Mouse (Mus musculus): ENCODE measurements around the gene BC048403. TPM values are rescaled to one million over a fixed set of nuclear protein-coding genes. Genes with fewer than 3 reads are reported as not detected.

Gene BC048403
- 1 to 10 TPM; 1.4 to 1.8 TPM for total RNA-seq (2021)
- long read RNA-seq, experiment 1, partial matches to known transcripts = 0 of 4 reads
- long read RNA-seq, experiment 1, other reads (novel, unspliced or antisense) = 1 of 4 reads
- long read RNA-seq, experiment 2, partial matches to known transcripts = 0 of 3 reads
- long read RNA-seq, experiment 2, other reads (novel, unspliced or antisense) = 1 of 3 reads

DNA sequence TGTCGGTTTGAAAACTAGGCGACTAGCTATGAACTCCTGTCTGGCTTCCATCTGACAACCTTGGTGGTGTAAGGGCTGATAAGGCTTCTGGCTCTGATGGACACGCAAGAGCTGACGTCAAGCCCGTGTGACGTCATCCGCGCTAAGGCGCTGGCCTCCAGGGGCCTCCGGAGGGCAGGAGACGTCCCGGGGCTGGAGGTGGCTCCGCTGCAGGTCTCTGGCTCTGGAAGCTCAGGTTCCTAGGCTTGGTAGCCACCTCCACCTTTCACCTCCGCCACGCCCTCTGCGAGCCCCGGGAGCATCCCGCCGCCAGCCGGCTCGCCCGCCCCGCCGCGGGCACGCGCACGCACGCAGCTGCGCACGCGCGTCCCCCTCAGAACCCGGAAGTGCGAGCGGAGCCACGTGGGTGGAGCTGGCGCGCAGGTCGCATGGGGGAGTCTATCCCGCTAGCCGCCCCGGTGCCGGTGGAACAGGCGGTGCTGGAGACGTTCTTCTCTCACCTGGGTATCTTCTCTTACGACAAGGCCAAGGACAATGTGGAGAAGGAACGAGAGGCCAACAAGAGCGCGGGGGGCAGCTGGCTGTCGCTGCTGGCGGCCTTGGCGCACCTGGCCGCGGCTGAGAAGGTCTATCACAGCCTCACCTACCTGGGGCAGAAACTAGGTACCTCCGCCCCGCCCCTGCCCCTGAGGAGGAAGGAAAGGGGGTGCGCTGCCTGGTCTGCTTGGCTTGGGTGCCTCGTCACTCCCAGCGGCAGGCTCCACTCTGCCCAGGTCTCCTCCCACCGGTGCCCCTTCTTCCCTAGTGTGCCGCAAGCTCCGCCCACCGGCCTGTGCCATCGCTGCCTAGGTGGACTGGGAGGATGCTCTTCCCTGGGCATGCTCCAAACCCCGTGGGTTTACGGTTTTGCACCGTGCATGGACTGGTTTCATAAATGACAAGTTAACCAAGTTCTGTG is at the start of gene BC048403:
Gene BC048403, plus strand, starts transcription at position 390 of the 958 bp plus-strand sequence.
- peak; percentile 82 for DNase-seq (ENCODE audit: low spot score)

DNA sequence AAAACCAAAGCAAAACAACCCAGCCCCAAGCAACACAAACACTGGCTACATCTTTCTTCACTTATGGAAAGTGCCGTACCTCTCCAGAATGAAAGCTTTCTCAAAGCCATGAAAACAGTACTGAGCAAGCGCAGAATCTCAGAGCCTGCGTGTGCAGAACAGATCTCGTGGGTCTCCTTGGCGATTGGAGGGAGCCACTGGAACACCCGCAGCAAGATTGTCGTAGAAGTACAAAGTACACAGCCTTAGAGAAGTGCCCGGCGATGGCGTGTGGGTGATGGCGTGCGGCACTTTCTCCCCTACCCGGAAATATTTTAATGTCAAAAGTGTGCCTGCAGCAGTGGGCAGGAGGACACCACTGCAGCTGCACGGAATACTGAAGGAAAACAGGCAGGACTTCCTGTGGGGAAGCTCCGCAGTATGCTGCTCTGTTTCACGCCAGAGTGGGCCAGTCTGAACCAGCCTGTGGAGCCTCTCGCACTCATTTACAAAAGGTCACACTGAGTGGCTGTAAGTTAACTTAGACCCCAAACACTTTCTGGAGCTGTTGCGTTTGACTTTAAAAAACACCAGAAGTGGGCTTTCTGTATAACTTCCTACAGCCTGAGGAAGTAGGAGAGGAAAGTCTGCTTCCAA is 46.7 kb upstream of the BC048403 start:
- DNase-seq (ENCODE audit: low spot score) = no peak

DNA sequence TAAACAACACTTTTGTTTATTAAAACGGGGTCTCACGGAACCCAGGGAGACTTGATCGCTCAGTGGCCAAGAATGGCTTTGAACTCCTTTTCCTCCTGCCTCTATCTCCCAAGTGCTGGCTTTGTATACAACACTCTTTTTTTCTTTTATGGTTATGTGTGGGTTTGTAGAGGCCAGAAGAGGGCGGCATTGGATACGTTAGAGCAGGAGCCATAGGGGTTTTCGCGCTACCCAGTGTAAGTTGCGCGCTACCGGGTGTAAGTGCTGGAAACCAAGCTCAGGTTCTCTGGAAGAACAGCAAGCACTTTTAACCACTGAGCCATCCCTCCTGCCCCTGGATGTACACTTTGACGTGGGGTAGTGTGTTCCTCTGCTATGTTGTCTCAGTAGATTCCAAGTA is 45.2 kb upstream of the BC048403 start:
- DNase-seq (ENCODE audit: low spot score) = no peak

DNA sequence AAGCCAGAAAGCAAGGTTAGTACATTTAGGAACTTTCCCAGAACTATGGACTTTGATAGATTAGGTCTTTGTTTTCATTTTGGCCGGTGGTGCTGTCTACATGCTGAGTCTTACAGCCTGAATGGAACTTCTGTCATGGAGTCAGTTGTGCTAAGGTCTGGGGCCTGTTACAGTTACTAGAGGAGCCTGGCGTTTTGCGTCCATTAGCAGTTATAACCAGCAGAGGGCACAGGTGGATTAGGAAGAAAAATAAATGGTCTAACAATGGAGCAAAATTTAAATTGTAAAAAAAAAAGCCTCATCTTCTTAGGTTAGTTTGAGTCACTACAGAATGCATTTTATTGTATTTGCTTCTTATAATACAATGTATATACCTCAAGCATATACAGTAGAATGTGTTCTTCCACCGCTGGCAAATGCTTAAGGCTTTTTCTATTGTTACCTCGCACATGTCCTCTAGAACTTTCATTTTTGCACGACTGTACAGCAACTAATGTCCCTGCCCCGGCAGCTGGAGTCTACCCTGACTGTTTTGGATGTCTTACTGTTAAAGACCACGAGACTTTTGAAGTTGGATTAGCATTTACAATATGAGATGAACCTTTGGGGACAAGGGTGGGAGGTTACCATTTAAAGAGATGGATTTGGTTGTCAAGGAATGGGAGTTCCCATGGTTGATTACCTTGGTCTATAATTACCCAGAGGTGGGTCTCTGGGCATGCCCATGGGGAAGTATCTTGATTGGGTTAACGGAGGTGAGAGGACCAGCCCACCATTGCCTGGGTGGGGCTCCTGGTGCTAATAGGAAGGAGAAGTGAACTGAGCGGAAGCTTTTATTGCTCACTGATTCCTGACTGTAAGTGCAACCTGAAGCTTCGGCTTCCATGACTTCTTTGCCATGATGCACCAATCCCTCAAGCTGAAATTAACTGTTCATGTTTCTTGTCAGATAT is 38.2 kb upstream of the BC048403 start:
- DNase-seq (ENCODE audit: low spot score) = peak; percentile 48

DNA sequence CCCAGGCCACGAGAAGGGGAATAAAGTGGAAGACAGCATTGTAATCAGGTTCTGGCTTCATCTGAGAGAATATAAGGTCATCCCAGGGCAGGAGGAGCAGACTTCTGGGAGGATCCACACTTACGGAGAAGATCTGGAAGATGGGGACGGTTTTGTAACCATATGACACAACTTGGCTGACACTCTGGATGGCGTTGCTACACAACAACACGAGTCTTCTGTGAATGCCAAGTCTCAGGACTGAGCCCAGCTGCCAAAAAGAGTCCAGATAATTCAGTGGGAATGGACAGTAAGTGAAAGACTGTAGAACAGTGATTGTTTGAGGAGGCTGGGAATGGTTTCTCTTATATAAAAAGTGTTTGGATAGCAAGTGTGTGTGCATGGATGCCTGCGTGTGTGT is 36.1 kb upstream of the BC048403 start:
- DNase-seq (ENCODE audit: low spot score) = peak; percentile 85

DNA sequence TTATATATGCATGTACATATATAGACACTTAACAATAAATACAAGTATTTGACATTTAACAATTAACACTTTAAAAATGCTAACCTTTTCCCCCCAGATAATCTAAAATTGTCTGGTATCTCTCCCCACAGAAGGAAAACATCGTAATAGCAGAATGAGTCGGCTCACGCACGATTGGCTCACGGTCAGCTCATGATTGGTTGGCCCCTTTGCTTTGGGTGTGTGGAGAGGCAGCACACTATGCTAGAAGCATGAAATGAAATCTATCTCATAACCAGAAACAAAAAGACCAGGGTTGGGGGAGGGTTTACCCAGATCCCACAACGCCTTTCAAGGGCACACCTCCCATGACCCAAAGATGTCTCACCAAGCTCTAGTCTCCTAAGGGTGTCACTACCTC is 34.9 kb upstream of the BC048403 start:
- peak; percentile 20 for DNase-seq (ENCODE audit: low spot score)

DNA sequence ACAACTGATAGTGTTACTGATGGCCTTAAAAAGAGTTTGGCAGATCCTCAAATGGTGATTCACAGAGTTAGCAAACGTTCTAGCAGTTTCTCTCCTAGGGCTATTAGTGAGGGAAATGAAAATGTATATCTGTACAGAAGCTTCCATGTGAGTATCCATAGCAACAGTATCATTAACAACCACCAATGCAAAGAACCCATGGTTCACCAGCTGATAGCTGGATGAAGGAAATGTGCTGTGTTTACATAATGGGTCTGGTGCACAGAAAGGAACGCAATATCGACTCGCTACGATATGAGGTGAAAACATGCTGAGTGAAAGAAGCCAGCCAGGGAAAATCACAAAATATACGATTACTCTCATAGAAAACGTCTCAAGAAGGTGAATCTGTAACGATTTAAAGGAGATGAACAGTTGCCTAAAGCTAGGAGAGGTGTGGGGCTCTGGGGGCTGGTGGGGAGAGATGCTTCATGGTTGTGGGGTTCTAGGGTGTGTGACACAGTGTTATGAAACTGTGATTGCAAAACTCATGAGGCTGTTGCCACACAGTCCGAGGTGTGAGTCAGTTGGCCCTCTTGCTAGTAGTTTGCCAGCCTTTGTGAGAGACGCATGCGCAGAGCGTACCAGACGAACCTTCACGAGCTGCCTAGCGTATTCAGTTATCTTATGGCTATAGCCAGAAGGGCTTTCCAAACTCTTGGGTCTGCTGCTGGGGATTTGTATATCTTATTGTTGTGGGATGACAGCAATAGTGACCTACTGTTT is 34.2 kb upstream of the BC048403 start:
- peak; percentile 42 for DNase-seq (ENCODE audit: low spot score)

DNA sequence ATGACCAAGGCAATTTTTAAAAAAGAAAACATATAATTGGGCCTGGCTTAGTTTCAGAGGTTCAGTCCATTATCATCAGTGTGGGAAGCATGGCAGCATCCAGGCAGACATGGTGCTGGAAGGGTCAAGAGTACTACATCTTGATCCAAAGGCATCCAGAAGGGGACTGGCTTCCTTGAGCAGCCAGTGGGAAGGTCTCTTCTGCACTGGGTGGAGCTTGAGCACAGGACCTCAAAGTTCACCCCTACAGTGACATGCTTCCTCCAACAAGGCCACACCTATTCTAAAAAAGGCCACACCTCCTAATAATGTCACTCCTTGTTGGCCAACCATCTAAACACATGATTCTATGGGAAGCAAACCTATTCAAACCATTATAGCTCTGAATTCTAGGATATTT is 22.9 kb upstream of the BC048403 start:
- no peak for DNase-seq (ENCODE audit: low spot score)

DNA sequence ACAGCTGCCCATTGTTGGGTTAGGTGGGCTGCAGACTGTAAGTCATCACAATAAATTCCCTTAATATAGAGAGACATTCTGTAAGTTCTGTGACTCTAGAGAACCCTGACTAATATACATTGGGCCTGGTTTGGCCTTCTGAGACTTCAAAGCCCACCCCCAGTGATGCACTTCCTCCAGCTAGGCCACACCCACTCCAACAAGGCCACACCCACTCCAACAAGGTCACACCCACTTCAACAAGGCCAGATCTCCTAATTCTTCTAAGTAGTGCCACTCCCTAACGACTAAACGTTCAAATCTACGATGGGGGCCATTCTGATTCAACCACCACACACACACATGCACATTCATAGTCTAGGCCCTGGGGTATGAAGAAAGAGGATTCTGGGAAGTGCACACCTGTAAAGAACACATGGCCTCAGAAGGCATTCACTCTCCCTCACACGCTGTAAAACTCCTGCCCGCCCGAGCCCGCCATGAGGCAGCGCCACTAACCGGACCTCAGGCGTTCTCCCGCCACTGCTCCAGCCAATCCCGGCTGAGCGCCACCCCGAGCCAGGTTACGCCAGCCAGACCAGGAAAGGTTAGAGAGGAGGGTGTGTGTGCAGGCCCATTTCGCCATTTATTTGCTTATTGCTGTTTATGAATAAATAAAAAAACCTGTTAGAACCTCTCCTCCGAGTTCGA is 20.7 kb upstream of the BC048403 start:
- DNase-seq (ENCODE audit: low spot score) = no peak

DNA sequence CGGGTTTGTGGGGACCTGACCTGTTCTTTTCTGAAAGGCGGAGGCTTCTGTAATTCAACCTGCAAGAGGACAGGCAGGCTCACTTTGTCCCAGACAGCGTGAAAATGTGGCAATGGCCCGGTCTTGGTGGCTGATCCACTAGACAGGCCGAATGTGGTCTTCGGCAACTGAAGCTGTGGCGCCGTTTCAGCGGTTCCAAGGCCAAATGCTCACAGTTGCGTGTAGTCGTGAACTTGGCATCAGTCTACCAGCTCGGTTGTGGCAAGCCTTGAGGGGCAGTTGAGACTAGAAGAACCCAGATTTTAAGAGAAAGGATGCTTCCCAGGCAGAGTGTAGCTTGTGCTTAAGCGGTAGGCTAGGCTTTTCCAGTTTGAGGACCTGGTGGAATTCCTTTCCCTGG is 19.0 kb upstream of the BC048403 start:
- no peak for DNase-seq (ENCODE audit: low spot score)

DNA sequence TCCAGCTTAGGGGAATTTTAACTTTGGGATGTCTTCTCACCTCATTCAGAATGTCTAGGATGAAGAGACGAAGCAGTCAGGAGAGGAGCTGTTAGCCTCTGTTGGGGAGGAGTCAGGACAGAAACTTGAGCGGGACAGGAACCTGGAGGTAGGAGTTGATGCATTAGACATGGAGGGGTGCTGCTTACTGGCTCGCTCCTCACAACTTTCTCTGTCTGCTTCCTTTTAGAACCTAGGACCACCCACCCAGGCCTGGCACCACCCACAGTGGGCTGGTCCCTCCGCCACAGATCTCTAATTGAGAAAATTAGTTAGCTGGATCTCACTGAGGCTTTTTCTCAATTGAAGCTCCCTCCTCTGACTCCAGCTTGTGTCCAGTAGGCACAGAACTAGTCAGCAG is 13.2 kb upstream of the BC048403 start:
- DNase-seq (ENCODE audit: low spot score) = no peak

DNA sequence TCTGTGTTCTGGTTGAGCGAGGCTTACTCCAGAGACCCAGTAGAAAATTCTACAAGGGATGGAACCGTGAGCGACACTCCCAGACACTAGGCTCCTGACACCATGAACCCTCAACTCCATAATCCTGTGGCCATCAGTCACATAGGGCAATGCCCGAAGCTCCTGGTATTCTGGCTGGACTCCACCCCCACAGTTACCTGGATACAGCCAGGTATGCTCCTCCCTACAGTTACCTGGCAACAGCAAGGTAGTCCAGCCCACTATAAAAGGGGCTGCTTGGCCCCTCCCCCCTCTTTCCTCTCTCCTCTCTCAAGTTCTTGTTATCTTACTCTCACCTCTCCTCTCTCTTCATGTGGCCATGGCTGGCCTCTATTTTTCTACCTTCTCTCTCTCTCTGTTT is 12.6 kb upstream of the BC048403 start:
- DNase-seq (ENCODE audit: low spot score) = no peak

DNA sequence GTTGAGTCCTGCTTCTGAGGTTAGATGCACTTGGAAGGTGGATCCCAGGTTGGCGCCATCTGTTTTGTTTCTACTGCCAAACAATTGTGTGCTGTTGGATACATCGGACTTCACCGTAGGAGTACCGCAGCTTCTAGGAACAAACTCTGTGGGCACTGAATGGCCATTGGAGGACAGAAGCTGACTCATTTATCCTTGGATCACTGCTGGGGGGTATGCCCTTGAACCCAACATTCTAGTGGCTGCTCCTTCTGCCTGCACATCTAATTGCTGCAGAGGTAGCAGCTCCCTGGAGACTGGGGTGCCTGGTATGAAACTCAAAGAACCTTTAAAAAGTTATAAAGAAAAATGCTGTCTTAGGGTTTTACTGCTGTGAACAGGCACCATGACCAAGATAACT is 11.5 kb upstream of the BC048403 start:
- no peak for DNase-seq (ENCODE audit: low spot score)

DNA sequence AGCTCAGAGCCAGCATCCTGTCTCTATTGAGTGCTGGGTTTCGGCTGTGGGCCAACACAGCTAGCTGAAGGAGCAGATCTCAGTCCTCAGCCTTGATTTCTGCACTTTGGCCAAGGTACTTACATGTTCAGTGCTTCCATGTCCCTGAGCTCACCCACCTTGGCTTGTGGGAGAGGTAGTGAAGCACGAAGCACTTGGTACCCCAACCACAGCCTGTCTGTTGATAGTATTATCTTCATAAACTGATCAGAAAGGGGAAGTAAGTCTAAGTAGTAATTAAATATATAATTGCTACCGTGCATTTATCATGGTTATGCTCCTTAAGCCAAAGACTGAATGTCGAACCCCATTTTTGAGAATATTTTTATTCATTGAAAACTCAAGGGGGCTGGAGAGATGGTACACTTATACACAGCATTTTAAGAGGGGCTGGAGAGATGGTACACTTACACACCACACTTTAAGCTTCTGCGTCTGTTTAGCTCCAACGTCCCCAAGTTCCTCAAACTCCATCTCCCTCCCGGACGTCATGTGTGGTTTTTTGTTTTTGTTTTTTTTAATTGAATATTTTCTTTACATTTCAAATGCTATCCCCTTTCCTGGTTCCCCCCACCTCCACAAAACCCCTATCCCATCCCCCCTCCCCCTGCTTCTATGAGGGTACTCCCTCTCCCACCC is 8.6 kb upstream of the BC048403 start:
- DNase-seq (ENCODE audit: low spot score) = no peak

DNA sequence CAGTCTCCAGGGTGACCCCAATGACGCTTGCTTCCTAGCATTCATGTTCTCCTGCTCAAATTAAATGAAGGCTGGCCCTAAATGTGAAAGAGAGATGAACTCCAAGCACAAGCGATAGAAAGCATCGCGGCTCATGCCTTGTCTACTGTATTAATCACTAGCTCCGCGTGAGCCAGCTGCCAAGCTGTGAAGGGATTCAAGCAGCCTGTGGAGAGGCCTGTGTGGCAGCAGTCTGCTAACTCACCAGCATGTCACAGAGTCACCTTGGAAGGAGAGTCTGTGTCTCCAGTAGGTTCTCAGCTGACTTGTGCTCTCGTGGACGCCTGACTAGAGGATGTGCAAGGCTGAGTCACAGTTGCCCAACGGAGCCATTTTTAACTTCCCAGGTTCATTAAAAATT is 7.2 kb upstream of the BC048403 start:
- DNase-seq (ENCODE audit: low spot score) = no peak

DNA sequence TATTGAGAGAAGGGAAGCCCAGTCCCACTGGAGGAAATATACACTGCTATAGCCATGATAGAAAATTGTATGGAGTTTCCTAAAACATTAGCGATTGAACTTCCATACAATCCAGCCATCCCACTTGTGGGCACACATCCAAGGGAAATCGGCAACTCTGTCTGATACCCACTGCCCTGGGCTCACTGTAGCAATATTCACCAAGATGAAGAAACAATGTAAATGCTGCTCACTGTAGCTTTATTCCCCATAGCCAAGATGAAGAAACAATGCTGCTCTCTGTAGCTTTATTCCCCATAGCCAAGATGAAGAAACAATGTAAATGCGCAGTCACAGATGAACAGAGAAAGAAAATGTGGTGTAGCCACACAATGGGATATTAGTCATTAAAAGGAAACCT is 2.5 kb upstream of the BC048403 start:
- DNase-seq (ENCODE audit: low spot score) = no peak

DNA sequence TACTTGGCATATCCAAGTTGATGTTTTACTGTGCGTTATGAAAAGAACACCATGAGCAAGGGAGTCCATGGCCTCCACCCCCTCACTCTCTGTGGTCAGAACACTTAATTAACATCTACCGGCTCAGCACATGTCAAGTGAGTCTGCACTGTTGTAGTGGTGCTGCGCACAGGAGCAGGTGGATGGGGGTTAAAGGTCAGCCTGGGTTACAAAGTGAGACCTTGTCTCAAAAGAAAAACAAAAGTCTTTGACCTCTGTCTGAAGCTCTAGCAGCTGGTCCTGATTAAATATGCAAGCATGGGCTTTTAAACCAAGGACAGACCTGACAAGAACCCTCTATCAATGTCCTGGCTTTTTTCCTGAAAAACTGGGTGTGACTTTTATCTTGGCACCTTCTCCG is 2.6 kb downstream of the BC048403 start:
- DNase-seq (ENCODE audit: low spot score) = no peak

DNA sequence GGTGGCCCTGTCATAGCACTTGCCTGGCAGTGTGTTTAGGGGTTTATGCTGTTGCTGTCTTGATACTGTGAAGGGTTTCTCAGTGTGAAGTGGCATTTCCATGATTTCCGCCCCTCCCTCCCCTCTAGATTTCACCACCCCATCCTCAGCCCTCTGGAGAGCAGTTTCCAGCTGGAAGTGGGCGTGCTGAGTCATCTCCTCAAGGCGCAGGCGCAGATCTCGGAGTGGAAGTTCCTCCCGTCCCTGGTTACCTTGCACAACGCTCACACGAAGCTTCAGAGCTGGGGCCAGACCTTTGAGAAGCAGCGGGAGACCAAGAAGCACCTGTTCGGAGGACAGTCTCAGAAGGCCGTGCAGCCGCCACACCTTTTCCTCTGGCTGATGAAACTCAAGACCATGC is 10.4 kb downstream of the BC048403 start:
- DNase-seq (ENCODE audit: low spot score) = peak; percentile 9

DNA sequence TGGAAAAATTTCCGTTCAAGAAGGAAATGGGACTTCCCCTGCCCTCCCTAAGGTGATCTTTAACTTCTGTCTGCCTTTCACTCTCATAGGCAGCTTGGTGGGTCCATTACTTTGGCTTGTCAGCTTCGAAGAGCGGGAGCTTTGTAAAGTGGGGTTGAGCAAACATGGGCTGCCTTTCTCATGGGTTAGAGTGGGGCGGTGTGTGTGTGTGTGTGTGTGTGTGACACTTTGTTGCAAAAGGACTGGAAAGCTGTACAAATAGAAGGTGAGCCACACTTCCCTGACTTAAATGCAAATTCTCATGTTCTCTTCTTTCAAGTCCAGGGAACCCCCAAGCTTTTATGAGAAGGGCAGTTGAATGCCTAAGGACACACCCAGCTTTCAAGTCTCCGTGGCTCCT is 14.5 kb downstream of the BC048403 start:
- no peak for DNase-seq (ENCODE audit: low spot score)
